Mouse (Mus musculus) testis, adult 2 months (tissue): ENCODE results near the gene Fam185a. TPM values are rescaled to one million over a fixed set of nuclear protein-coding genes. Genes with fewer than 3 reads are reported as not detected.

Source experiments
- H3K27ac ChIP-seq: fragments of 200-500 bp; 2 replicates; pipeline ENCODE4 v1.5.1; 2012; ENCODE audit warnings: low read depth, low read length; ENCODE audit not compliant: control insufficient read depth, insufficient read depth
- H3K27me3 ChIP-seq: fragments of 200-500 bp; 2 replicates; pipeline ENCODE4 v1.6.1; 2012; ENCODE audit warnings: mild to moderate bottlenecking, low read length, moderate library complexity; ENCODE audit not compliant: control insufficient read depth, insufficient read depth
- H3K36me3 ChIP-seq: fragments of 200-500 bp; 2 replicates; pipeline ENCODE4 v1.6.1; 2012; ENCODE audit warnings: mild to moderate bottlenecking, low read length; ENCODE audit not compliant: control insufficient read depth, insufficient read depth
- H3K4me1 ChIP-seq: fragments of 200-500 bp; 2 replicates; pipeline ENCODE4 v1.6.1; 2012; ENCODE audit warnings: low read length; ENCODE audit not compliant: control insufficient read depth, insufficient read depth
- H3K4me3 ChIP-seq: fragments of 200-500 bp; 2 replicates; pipeline ENCODE4 v1.5.1; 2012; ENCODE audit warnings: low read depth, mild to moderate bottlenecking, low read length, moderate library complexity, mixed read lengths; ENCODE audit not compliant: control insufficient read depth
- CTCF ChIP-seq: fragments of 200-500 bp; IDR thresholded peaks from 2 replicates; pipeline ENCODE4 v1.5.1; 2012; ENCODE audit warnings: low read depth, mild to moderate bottlenecking, inconsistent platforms, low read length, moderate library complexity; ENCODE audit not compliant: control insufficient read depth, insufficient read depth, insufficient replicate concordance
- POLR2A ChIP-seq: fragments of 200-500 bp; IDR thresholded peaks from 2 replicates; pipeline ENCODE4 v1.6.1; 2012; ENCODE audit warnings: low read depth, mild to moderate bottlenecking, inconsistent platforms, low read length, moderate library complexity; ENCODE audit not compliant: control insufficient read depth
- polyA plus RNA-seq: library from polyadenylated mRNA; depleted of rRNA; stranded (reverse); fragments of >200 nt; gene quantifications from 2 replicates; pipeline ENCODE4 v1.2.3, GENCODE M21; 2012; rRNA removed

Gene Fam185a
- polyA plus RNA-seq, 1 experiment = 6.5 TPM

DNA sequence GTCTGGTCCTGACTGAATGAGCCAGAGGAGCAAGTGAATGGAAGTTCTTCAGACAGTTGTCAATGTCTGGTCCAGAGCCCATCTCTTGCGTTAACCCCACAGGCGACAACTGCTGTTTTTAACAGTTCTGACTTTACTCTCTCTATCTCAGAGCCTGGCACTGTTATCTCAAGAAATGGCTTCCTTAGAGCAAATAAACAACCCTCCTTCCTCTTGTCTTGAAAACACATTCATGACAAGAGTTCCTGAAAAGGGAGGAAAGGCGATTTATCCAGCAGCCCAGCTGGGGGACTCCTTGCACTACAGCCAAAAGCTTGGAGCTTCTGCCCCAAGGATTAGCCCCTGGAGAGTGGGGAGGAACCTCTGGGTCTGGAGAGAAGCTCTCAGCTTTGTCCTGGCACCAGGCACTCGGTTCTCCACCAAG, 102.7 kb downstream of the Fam185a start:
- Histone ChIP-seq H3K27me3 (no peaks in the 10 kb centered on the region), H3K4me1 (no peaks in the 10 kb centered on the region), H3K36me3 (no peaks in the 10 kb centered on the region), H3K27ac (0 out of 2 replicates have a peak overlapping the region, but pooled peaks have one; percentile 16), H3K4me3 (no peak overlapping the region)
- TF ChIP-seq CTCF (no peak), POLR2A (no peak)

DNA sequence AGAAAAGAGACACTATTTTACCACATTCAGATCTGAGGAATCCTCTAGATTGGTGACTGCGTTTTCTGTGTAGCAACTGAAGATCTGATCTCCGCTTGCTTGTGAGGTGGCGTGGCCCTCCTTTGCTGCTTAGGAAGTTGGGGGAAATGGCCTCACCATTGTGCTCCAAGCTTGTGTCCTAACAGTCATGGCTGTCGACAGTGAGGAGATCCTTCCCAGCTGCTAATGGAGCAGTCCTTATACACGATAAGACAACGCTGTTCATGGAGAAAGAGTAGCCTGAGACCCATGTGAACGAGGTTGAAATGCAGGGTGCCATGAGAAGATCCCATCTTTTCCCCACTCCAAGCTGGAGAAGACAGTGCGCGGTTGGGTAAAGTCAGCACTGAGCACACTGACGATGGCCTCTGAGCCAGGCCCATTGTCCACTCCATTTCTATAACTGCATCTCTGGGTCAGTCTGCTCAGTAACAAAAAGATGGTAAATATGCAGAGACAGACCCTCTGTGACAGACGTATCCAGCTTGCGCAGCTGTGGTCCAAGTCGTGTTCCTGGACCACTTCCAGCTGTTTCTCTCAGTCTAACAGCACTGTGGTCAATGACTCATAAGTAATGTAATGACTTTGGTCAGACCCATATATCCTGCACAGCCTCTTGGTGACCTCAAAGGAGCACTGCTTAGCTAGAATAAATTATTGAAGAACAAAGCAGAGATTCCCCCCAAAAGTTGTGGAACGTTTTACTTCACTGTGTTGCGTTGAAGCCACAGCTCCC, 103.5 kb downstream of the Fam185a start:
- TF ChIP-seq POLR2A (no peak), CTCF (no peak)
- H3K27me3 ChIP-seq = no peaks in the 10 kb centered on the region
- H3K4me3 ChIP-seq = no peak overlapping the region
- no peak overlapping the region for H3K27ac ChIP-seq
- no peaks in the 10 kb centered on the region for H3K4me1 ChIP-seq
- no peaks in the 10 kb centered on the region for H3K36me3 ChIP-seq

GRCm38 (mm10) chr5:21529110-21529720, 104.5 kb downstream of the Fam185a start:
- no peak for TF ChIP-seq CTCF
- TF ChIP-seq POLR2A = no peak
- Histone ChIP-seq H3K4me1 (no peaks in the 10 kb centered on the region), H3K36me3 (no peaks in the 10 kb centered on the region), H3K27ac (no peak overlapping the region), H3K27me3 (no peaks in the 10 kb centered on the region), H3K4me3 (no peak overlapping the region)

Other genes starting within 250 kb of the Fam185a start
- 3.9 and 4.5 TPM in 2 replicates for gene Gsap, start 238.7 kb upstream of the Fam185a start, polyA plus RNA-seq
- 6.5 and 10.0 TPM in 2 replicates for gene Fgl2, start 52.3 kb upstream of the Fam185a start, polyA plus RNA-seq
- 17.5 and 19.0 TPM in 2 replicates for gene Ccdc146, start 281 bp upstream of the Fam185a start, polyA plus RNA-seq
- gene Lrrc17, start 118.6 kb downstream of the Fam185a start, polyA plus RNA-seq = 0.99 and 1.2 TPM in 2 replicates
- gene Fbxl13, start 220.7 kb downstream of the Fam185a start, polyA plus RNA-seq = 84.2 and 92.2 TPM in 2 replicates
- 8.9 and 9.3 TPM in 2 replicates for gene Armc10, start 220.9 kb downstream of the Fam185a start, polyA plus RNA-seq